Mouse (Mus musculus) ES-Bruce4 (cell line): ENCODE data around the gene Luzp1. TPM values are rescaled to one million over a fixed set of nuclear protein-coding genes. Genes with fewer than 3 reads are reported as not detected.

Experiments used
- H3K27ac ChIP-seq: 2 replicates; pipeline ENCODE4 v1.5.1; 2012; ENCODE audit warnings: low read length, inconsistent platforms; ENCODE audit not compliant: insufficient read depth
- H3K27me3 ChIP-seq: 2 replicates; pipeline ENCODE4 v1.6.1; 2012; ENCODE audit warnings: mild to moderate bottlenecking, low read length, inconsistent platforms; ENCODE audit not compliant: control insufficient read depth, poor library complexity, insufficient read depth, severe bottlenecking
- H3K36me3 ChIP-seq: 2 replicates; pipeline ENCODE4 v1.6.1; 2012; ENCODE audit warnings: inconsistent platforms, mild to moderate bottlenecking, low read length, moderate library complexity; ENCODE audit not compliant: control insufficient read depth, poor library complexity, insufficient read depth, severe bottlenecking
- H3K4me1 ChIP-seq: one replicate; pipeline ENCODE4 v1.8.1; 2011; ENCODE audit warnings: low read length; ENCODE audit not compliant: control insufficient read depth, insufficient read depth
- H3K4me3 ChIP-seq: 2 replicates; pipeline ENCODE4 v1.5.1; 2011; ENCODE audit warnings: low read depth, mild to moderate bottlenecking, low read length
- H3K9ac ChIP-seq: 2 replicates; pipeline ENCODE4 v1.6.1; 2012; ENCODE audit warnings: low read depth, mild to moderate bottlenecking, inconsistent platforms; ENCODE audit not compliant: poor library complexity, severe bottlenecking
- H3K9me3 ChIP-seq: replicated peaks from 2 replicates; pipeline ENCODE4 v1.6.1; 2012; ENCODE audit warnings: mild to moderate bottlenecking, low read length, inconsistent platforms; ENCODE audit not compliant: control insufficient read depth, poor library complexity, insufficient read depth, severe bottlenecking
- CTCF ChIP-seq: IDR thresholded peaks from one replicate; pipeline ENCODE4 v1.8.1; 2011; ENCODE audit warnings: low read depth, low read length
- EP300 ChIP-seq: IDR thresholded peaks from 2 replicates; pipeline ENCODE4 v1.6.1; 2011; ENCODE audit warnings: low read depth, low read length; ENCODE audit not compliant: insufficient read depth
- POLR2A ChIP-seq: IDR thresholded peaks from one replicate; pipeline ENCODE4 v1.8.1; 2011; ENCODE audit warnings: low read length; ENCODE audit not compliant: insufficient read depth
- polyA plus RNA-seq: library from polyadenylated mRNA; stranded (reverse); fragments of >200 nt; gene quantifications from 2 replicates; pipeline ENCODE4 v1.2.4, GENCODE M21; 2011; ENCODE audit warnings: low read depth; ENCODE audit not compliant: missing spikeins, insufficient read depth, insufficient read length

The Luzp1 gene
- polyA plus RNA-seq, 1 experiment, result 73.0 TPM

GRCm38 (mm10) chr4:136560270-136560991 lies 90.9 kb downstream of the Luzp1 start:
- H3K36me3 ChIP-seq, result peaks cover 67% of the 10 kb centered on the region
- no peaks in the 10 kb centered on the region for H3K9me3 ChIP-seq
- H3K4me1 ChIP-seq, result no peaks in the 10 kb centered on the region
- H3K9ac ChIP-seq, result no peak overlapping the region
- H3K4me3 ChIP-seq, result no peak overlapping the region
- TF ChIP-seq EP300 (no peak), CTCF (no peak), POLR2A (no peak)
- no peak overlapping the region for H3K27ac ChIP-seq
- H3K27me3 ChIP-seq, result no peaks in the 10 kb centered on the region

GRCm38 (mm10) chr4:136562755-136563154 lies 93.2 kb downstream of the Luzp1 start:
- H3K27ac ChIP-seq, result no peak overlapping the region

DNA sequence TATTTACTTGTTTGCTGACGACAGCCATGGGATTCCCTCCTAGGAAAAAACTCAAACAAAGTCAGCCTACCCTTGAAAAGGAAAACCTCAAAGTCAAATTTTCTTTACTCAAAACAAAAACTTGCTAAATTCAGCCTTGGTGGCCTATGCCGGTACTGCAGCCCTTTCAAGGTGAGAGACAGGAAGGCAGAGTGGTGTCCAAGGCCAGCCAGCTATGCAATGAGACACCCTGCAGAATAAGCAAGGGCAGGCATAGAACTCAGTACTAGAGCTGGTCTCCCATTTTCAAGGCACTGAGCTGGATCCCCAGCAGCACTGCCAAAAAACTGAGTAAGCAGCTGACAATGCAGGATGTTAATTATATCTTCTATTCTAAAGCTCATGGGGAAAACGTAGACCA lies 99.1 kb downstream of the Luzp1 start:
- H3K4me1 ChIP-seq, result peaks cover 2% of the 10 kb centered on the region
- no peak for TF ChIP-seq POLR2A
- no peak for TF ChIP-seq EP300
- no peak for TF ChIP-seq CTCF
- H3K27me3 ChIP-seq, result no peaks in the 10 kb centered on the region
- no peak overlapping the region for H3K9ac ChIP-seq
- H3K9me3 ChIP-seq, result no peaks in the 10 kb centered on the region
- no peak overlapping the region for H3K27ac ChIP-seq
- H3K36me3 ChIP-seq, result peaks cover 51% of the 10 kb centered on the region
- H3K4me3 ChIP-seq, result no peak overlapping the region

More at GRCm38 (mm10) chr4:136562755-136563154, 93.2 kb downstream of the Luzp1 start:
- Histone ChIP-seq H3K9ac (no peak overlapping the region), H3K9me3 (no peaks in the 10 kb centered on the region), H3K4me3 (no peak overlapping the region), H3K4me1 (peaks cover 2% of the 10 kb centered on the region), H3K27me3 (no peaks in the 10 kb centered on the region), H3K36me3 (peaks cover 49% of the 10 kb centered on the region)
- TF ChIP-seq EP300 (no peak), CTCF (no peak), POLR2A (no peak)

- no peaks in the 10 kb centered on the region for H3K9me3 ChIP-seq
- H3K36me3 ChIP-seq, result peaks cover 50% of the 10 kb centered on the region
- H3K27ac ChIP-seq, result no peak overlapping the region
- H3K9ac ChIP-seq, result no peak overlapping the region
- TF ChIP-seq EP300 (no peak), POLR2A (no peak), CTCF (no peak)
- H3K27me3 ChIP-seq, result no peaks in the 10 kb centered on the region
- H3K4me3 ChIP-seq, result no peak overlapping the region
- peaks cover 2% of the 10 kb centered on the region for H3K4me1 ChIP-seq
Observed at GRCm38 (mm10) chr4:136569998-136570397, 100.4 kb downstream of the Luzp1 start.

DNA sequence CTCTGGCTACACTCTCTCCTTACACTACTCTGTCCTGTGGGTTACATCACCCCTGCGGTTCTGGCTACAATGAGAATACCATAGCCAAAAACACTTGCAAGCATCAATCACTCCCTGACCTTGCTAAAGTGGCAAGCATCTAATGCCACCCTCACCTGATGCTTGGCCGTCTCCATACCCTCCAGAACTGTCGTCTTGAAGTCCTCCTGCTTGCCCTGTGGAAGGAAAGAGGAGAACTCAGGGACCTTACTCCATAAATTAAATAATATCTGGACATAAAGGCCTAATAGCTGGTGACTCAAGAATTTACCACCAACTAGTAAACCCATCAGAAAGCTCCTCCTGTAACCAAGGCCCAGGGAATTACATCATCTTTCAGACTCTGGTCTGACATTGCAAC lies 112.3 kb downstream of the Luzp1 start:
- H3K9me3 ChIP-seq, result no peaks in the 10 kb centered on the region
- H3K27me3 ChIP-seq, result no peaks in the 10 kb centered on the region
- no peaks in the 10 kb centered on the region for H3K4me1 ChIP-seq

DNA sequence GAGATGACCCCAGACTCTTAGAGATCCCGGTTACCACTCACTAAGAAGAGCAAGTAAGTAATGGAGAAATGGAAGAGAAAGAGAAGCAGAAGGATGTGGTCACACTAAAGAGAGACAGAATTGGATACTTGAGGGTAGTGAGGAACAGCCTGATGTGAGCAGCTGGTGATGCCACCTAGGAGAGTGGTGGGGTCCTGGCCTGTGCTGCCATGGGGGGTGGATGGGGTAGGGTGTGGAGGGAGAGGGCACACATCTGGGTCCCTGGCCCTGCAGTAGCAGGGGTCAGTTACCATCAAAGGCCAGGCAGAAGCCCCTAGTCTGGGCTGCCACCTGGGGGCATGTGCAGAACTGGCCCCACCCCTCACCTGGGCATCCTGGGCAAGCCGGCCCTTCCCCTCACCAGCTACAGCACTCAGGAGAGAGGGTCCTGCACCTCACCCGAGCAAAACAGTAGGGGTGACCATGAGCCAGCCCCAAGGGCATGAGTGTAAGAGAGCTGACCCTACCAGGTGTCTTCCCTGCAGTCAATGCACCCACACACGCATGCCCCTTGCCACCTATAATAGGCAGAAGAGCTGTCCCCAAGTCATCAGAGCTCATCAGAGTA lies 117.8 kb downstream of the Luzp1 start:
- Histone ChIP-seq H3K27me3 (no peaks in the 10 kb centered on the region), H3K4me3 (no peak overlapping the region), H3K36me3 (peaks cover 22% of the 10 kb centered on the region), H3K27ac (no peak overlapping the region), H3K4me1 (peaks cover 1% of the 10 kb centered on the region), H3K9me3 (no peaks in the 10 kb centered on the region), H3K9ac (no peak overlapping the region)
- no peak for TF ChIP-seq EP300
- no peak for TF ChIP-seq POLR2A
- TF ChIP-seq CTCF, result no peak

More for the DNA sequence above, 112.3 kb downstream of the Luzp1 start:
- Histone ChIP-seq H3K4me3 (no peak overlapping the region), H3K9ac (no peak overlapping the region), H3K27ac (no peak overlapping the region), H3K36me3 (peaks cover 5% of the 10 kb centered on the region; the same call in 1 of the 2 replicates)
- no peak for TF ChIP-seq CTCF
- TF ChIP-seq POLR2A, result no peak
- TF ChIP-seq EP300, result no peak
